Mouse (Mus musculus) C2C12 (cell line): Measurements from ENCODE around the gene Ier5. TPM values are rescaled to one million over a fixed set of nuclear protein-coding genes. Genes with fewer than 3 reads are reported as not detected.
A peak's percentile ranks its signal among the peaks of the same experiment; 100 is the strongest.

Source experiments
- H3K27me3 ChIP-seq: one replicate; pipeline ENCODE4 v1.6.1; 2011; ENCODE audit not compliant: control insufficient read depth, insufficient read depth, insufficient read length
- H3K36me3 ChIP-seq: one replicate; pipeline ENCODE4 v1.6.1; 2011; ENCODE audit not compliant: control insufficient read depth, insufficient read depth
- H3K4me3 ChIP-seq: one replicate; pipeline ENCODE4 v1.5.1; 2011; ENCODE audit warnings: mild to moderate bottlenecking, control low read depth; ENCODE audit not compliant: poor library complexity, insufficient read depth, severe bottlenecking
- H3K79me2 ChIP-seq: one replicate; pipeline ENCODE4 v1.6.1; 2011; ENCODE audit not compliant: control insufficient read depth, insufficient read depth
- H3K79me3 ChIP-seq: one replicate; pipeline ENCODE4 v1.6.1; 2011; ENCODE audit warnings: low read depth, control low read depth
- H3ac ChIP-seq: one replicate; pipeline ENCODE3; 2011; ENCODE audit warnings: low read depth; ENCODE audit not compliant: control insufficient read depth, insufficient read length
- CEBPB ChIP-seq: IDR thresholded peaks from one replicate; pipeline ENCODE4 v1.6.1; 2011; ENCODE audit warnings: low read depth, mild to moderate bottlenecking, control low read depth, moderate library complexity
- CTCF ChIP-seq: IDR thresholded peaks from one replicate; pipeline ENCODE4 v1.5.1; 2011; ENCODE audit not compliant: control insufficient read depth, insufficient read depth, insufficient read length
- FOSL1 ChIP-seq: IDR thresholded peaks from one replicate; pipeline ENCODE4 v1.8.0; 2011; ENCODE audit warnings: mild to moderate bottlenecking, low read length; ENCODE audit not compliant: poor library complexity, insufficient read depth, severe bottlenecking
- MAX ChIP-seq: IDR thresholded peaks from one replicate; pipeline ENCODE4 v1.6.1; 2011; ENCODE audit warnings: mild to moderate bottlenecking, control low read depth
- MYOD1 ChIP-seq: IDR thresholded peaks from one replicate; pipeline ENCODE4 v1.6.1; 2011; ENCODE audit warnings: low read depth; ENCODE audit not compliant: control insufficient read depth, insufficient read length
- MYOG ChIP-seq: IDR thresholded peaks from one replicate; pipeline ENCODE4 v1.6.1; 2011; ENCODE audit not compliant: control insufficient read depth, insufficient read length; ENCODE audit errors: extremely low read depth
- USF1 ChIP-seq: IDR thresholded peaks from one replicate; pipeline ENCODE4 v1.6.1; 2011; ENCODE audit warnings: low read depth, mild to moderate bottlenecking, control low read depth, moderate library complexity
- polyA plus RNA-seq: library from polyadenylated mRNA; unstranded; fragments of >200 nt; fragmentation: generic; extraction: Trizol; gene quantifications from one replicate; pipeline ENCODE4 v1.2.1, GENCODE M21; 2012; ENCODE audit warnings: missing spikeins

Ier5 gene
- polyA plus RNA-seq, 1 experiment: 24.4 TPM

GRCm38 (mm10) chr1:155108412-155108811, 9.0 kb upstream of the Ier5 start:
- no peak for TF ChIP-seq CTCF
- TF ChIP-seq MYOD1: peak; percentile 73
- no peak overlapping the region for H3K4me3 ChIP-seq
- H3K79me2 ChIP-seq: no peaks in the 10 kb centered on the region
- H3K79me3 ChIP-seq: no peaks in the 10 kb centered on the region
- no peaks in the 10 kb centered on the region for H3K27me3 ChIP-seq
- no peak overlapping the region for H3ac ChIP-seq
- no peaks in the 10 kb centered on the region for H3K36me3 ChIP-seq

- Histone ChIP-seq H3K36me3 (no peaks in the 10 kb centered on the region), H3K27me3 (no peaks in the 10 kb centered on the region), H3K79me2 (no peaks in the 10 kb centered on the region), H3ac (no peak overlapping the region), H3K79me3 (no peaks in the 10 kb centered on the region), H3K4me3 (no peak overlapping the region)
- no peak for TF ChIP-seq MYOD1
- TF ChIP-seq MYOG: no peak
- TF ChIP-seq CTCF: no peak
- no peak for TF ChIP-seq FOSL1
- no peak for TF ChIP-seq CEBPB
- no peak for TF ChIP-seq USF1
- TF ChIP-seq MAX: no peak
Measured at GRCm38 (mm10) chr1:155107843-155108242, 8.4 kb upstream of the Ier5 start.

- no peak for TF ChIP-seq CEBPB
- TF ChIP-seq FOSL1: no peak
- TF ChIP-seq USF1: no peak
- no peak for TF ChIP-seq MYOG
- no peak for TF ChIP-seq MYOD1
- TF ChIP-seq MAX: no peak
- no peak for TF ChIP-seq CTCF
- H3K4me3 ChIP-seq: no peak overlapping the region
Measured at GRCm38 (mm10) chr1:155106310-155106709, 6.9 kb upstream of the Ier5 start.

GRCm38 (mm10) chr1:155103991-155104390, 4.6 kb upstream of the Ier5 start:
- H3K79me2 ChIP-seq: peaks cover 5% of the 10 kb centered on the region
- H3K27me3 ChIP-seq: no peaks in the 10 kb centered on the region
- H3K4me3 ChIP-seq: no peak overlapping the region
- H3ac ChIP-seq: no peak overlapping the region
- H3K79me3 ChIP-seq: peaks cover 4% of the 10 kb centered on the region
- H3K36me3 ChIP-seq: no peaks in the 10 kb centered on the region
- TF ChIP-seq CEBPB (no peak), MYOD1 (no peak), USF1 (no peak), FOSL1 (no peak), MAX (no peak), CTCF (no peak), MYOG (no peak)

More at GRCm38 (mm10) chr1:155106310-155106709, 6.9 kb upstream of the Ier5 start:
- H3K27me3 ChIP-seq: no peaks in the 10 kb centered on the region
- H3ac ChIP-seq: no peak overlapping the region
- H3K79me3 ChIP-seq: no peaks in the 10 kb centered on the region
- no peaks in the 10 kb centered on the region for H3K79me2 ChIP-seq
- no peaks in the 10 kb centered on the region for H3K36me3 ChIP-seq

DNA sequence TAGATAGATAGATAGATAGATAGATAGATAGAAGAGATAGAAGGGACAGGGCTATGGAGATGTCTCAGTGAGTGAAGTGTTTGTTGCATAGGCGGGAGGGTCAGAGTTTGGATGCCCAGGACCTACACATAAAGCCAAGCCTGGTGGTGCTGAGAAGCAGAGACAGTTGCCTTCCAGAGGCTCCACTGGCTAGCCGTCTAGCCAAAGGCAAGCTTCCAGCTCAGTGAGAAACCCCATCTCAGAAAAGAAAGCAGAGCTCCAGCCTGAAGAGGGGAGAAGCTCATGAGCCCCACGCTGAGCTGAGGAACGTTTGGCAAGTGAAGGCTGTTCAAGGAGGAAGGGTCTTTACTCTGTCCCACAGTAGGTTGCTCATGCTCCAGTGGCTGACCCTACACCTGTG, 3.2 kb upstream of the Ier5 start:
- Histone ChIP-seq H3K79me2 (peaks cover 19% of the 10 kb centered on the region), H3K36me3 (peaks cover 3% of the 10 kb centered on the region), H3K79me3 (peaks cover 16% of the 10 kb centered on the region), H3K27me3 (no peaks in the 10 kb centered on the region), H3K4me3 (no peak overlapping the region), H3ac (no peak overlapping the region)
- TF ChIP-seq FOSL1 (no peak), CTCF (no peak), MAX (no peak), MYOG (no peak), USF1 (no peak), CEBPB (no peak), MYOD1 (no peak)

- H3ac ChIP-seq: peak overlapping the region; percentile 95
- H3K79me3 ChIP-seq: peaks cover 35% of the 10 kb centered on the region
- peaks cover 45% of the 10 kb centered on the region for H3K79me2 ChIP-seq
- H3K36me3 ChIP-seq: peaks cover 13% of the 10 kb centered on the region
- no peaks in the 10 kb centered on the region for H3K27me3 ChIP-seq
- peak overlapping the region; percentile 92 for H3K4me3 ChIP-seq
- TF ChIP-seq USF1: no peak
- no peak for TF ChIP-seq MYOD1
- TF ChIP-seq MAX: no peak
- no peak for TF ChIP-seq CEBPB
- no peak for TF ChIP-seq MYOG
- TF ChIP-seq CTCF: no peak
- TF ChIP-seq FOSL1: no peak
Measured at GRCm38 (mm10) chr1:155098486-155099279, 753 bp downstream of the Ier5 start.
